Mouse (Mus musculus): ENCODE results near the gene Mpdu1. TPM values are rescaled to one million over a fixed set of nuclear protein-coding genes. Genes with fewer than 3 reads are reported as not detected.

Gene Mpdu1
- total RNA-seq, 2 experiments from 2014 or later = 114 to 116 TPM

- no peak for DNase-seq
Measured at GRCm38 (mm10) chr11:69692196-69692811, 29.9 kb upstream of the Mpdu1 start.

- DNase-seq = no peak
Measured at GRCm38 (mm10) chr11:69689891-69690290, 27.4 kb upstream of the Mpdu1 start.

DNA sequence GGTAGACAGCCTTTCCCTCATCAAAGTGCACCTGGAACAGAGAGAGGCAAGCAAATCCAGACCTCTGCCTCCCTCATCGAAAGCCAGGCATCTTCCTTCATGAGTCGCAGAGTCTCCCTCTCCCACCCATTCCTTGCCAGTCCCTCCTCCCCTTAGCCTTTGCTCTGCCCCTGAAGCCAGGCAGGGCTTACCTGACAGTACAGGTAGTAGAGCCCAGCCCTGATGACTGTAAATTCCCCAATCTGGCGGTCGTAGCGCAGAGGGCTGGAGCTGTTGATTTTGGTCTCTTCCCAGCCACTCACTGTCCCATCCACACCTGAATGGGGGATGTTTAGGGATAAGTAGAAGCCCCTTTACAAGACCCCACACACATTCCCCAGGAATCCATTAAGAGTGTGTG lies 24.6 kb upstream of the Mpdu1 start:
- DNase-seq = no peak

- DNase-seq = peak; percentile 80
Measured at GRCm38 (mm10) chr11:69686377-69686776, 23.9 kb upstream of the Mpdu1 start.

DNA sequence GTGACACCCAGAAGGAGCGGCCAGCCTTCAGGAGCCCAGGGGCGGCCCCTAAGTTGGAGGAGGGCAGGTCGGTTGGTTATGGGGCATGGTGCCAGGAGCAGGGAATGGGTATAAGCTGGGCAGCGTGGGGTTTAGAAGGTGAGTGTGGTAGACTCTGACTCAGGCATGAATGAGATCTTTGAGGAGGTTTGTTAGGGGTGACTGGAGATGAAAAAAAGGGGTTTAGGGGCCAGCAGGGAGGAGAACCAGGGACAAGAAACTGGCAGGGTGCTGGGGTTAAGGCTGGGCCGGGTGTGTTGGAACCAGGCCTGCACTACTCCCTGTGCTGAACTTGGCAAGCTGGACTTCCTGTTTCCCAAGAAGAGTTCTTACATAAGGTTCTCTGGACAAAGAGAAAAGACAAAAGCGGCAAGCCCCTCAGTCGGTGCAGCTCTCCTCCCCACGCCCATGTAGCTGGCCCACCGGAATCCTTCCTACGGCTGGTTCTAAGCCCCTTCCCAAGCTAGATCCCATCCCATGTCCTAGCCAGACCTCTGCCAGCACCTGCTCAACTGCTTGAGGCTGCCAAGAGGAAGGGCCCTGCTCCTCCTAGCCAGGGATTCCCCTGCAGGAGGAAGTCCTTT lies 23.2 kb upstream of the Mpdu1 start, which contains the start of gene Tnfsf13:
Tnfsf13 (minus strand) TSS at position 259 of the 623 bp plus-strand sequence.
- peak; percentile 83 for DNase-seq

GRCm38 (mm10) chr11:69684936-69685335 lies 22.5 kb upstream of the Mpdu1 start:
- DNase-seq = peak; percentile 20

GRCm38 (mm10) chr11:69684128-69684745 lies 21.8 kb upstream of the Mpdu1 start:
- DNase-seq = no peak

- DNase-seq = no peak
Measured at GRCm38 (mm10) chr11:69683576-69683975, 21.1 kb upstream of the Mpdu1 start.

DNA sequence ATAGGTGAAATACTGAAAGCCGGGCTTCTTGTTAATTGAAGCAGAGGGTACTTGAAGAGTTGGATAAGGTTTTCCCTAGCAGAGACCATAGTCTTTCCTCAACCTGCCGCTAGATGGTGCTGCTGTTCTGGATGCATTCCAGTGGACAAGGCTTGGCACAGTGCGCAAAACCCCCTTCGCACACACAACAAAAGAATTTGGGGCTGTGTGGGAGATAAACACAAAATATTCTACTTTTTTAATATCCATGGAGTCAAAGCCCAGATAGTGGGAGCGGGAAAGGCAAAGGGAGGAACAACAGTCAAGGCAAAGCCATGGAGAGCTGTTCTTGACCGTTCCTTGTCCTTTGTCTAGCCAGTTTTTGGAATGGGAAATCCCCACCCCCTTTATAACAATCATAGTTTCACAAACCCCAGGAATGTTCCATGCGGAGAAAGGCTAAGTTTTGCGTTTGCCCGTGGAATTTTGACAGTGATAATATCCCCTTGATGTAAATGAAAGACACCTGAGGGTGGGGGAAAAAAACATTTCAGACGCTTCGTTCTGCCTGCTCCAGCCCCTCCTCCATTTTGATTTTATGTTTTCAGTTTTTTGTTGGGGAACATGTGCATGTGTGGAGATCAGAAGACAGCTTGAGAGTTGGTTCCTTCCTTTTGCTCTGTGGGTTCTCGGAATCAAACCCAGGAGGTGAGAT lies 20.5 kb upstream of the Mpdu1 start:
- DNase-seq = peak; percentile 93

DNA sequence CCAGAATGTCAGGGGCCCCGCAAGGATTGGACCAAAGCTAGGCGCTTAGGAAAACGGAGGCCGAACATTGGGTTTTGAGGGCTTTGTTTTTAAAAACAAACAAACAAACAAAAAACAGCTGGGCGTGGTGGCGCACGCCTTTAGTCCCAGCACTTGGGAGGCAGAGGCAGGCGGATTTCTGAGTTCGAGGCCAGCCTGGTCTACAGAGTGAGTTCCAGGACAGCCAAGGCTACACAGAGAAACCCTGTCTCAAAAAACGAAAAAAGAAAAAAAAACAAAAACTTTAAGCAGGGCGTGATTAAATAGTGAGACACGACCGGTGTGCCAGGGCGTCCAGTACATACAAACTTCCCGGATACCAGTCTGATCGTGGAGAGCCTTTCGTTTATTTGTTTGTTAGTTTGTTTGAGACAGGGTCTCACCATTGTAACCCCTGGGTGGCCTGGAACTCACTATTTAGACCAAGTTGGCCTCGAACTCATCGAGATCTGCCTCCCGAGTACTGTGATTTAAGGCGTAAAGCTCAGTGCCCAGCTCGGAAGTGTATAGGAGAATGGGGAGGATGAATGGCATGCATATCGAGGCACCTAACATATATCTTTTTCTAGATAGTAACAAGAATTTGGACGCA lies 19.9 kb upstream of the Mpdu1 start:
- DNase-seq = no peak

GRCm38 (mm10) chr11:69681314-69682208 lies 19.1 kb upstream of the Mpdu1 start, which contains the start of gene Senp3:
Gene Senp3 (minus strand): TSS chr11:69682084.
- DNase-seq = peak; percentile 97

DNA sequence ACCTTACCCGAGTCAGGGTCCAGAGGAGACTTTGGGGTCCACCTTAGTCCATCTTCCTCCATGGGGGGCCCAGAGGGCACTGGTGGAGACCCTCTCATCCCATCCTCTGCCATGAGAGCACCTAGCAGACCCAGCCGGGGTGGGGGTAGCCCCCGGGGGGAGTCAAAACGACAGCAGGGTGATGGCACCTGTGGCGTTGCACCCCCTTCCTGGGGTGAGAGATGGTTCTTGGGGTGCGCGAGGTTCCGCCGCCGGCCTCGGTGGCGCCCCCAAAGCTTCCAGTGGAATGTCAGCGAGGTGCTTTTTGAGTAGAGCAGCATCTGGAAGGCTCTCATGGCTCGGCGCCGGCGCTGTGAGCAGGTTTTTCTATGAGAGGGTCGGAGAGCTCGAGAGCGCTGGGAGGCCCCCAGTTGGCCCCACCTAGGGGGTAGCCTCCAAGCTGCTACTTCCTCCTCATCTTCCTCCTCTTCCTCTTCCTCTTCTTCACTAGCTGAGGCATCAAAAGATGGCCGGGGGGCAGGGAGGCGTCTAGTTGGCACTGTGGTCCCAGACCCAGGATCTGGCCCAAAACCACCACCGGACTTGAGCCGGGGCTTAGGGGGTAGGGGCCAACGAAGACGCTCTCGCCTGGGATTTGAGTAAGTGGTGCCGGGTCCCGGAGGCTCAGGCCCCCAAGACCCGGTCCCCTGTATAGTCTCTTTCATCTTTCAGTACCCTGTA lies 17.9 kb upstream of the Mpdu1 start:
- no peak for DNase-seq

- no peak for DNase-seq
Measured at GRCm38 (mm10) chr11:69679144-69679543, 16.7 kb upstream of the Mpdu1 start.

- peak; percentile 100 for DNase-seq
Measured at GRCm38 (mm10) chr11:69672211-69672706, 9.8 kb upstream of the Mpdu1 start, which contains the start of gene Eif4a1. Gene Eif4a1 (minus strand): TSS chr11:69672423.

- no peak for DNase-seq
Measured at GRCm38 (mm10) chr11:69671726-69672124, 9.3 kb upstream of the Mpdu1 start.

GRCm38 (mm10) chr11:69670786-69671725 lies 8.6 kb upstream of the Mpdu1 start:
- peak; percentile 98 for DNase-seq

DNA sequence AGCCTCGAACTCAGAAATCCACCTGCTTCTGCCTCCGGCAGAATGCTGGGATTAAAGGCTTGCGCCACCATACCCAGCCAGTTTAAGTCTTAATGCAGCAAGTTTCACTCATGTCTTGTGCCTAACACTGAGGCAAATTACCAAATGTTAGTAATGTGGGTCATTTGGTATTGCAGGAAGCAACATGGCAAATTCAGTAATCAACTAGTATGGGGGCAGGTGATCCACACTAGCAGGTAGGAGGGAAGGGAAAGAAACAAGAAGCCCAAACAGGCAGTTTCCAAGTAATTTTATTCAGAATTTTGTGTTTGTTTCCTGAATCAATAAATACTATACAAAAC lies 4.2 kb upstream of the Mpdu1 start:
- no peak for DNase-seq

DNA sequence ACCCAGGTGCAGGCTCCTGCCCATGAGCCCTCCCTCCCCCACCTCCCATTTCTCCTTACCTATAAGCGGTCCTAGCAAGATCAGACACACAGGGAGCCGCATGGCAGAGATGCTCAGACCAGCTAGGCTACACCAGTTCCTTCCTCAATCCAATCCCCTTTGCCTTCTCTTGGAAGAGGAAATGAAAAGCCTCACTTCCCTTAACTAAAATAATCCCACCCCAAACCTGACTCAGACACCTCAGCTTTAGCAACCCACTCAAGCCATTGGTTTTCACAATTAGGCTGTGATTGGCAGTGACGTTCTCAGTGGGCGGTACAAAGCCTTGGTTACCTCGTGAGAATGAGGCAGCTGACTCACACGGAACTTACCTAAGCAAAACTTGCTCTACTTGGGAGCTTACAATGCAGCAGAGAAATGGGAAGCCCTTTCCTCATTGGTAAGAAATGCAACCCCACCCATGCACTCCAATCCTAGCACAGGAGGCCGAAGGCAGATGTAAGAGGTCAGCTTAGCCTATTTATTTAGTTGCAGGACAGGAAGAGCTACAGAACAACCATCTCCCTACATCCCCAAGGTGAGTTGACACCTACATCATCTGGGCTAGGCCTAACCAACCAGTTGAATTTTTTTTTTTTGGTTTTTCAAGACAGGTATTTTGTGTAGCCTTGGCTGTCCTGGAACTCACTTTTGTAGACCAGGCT lies 3.7 kb upstream of the Mpdu1 start, which contains the start of gene Cd68:
Cd68 (minus strand) TSS at position 193 of the 704 bp plus-strand sequence.
- DNase-seq = peak; percentile 62
